Mouse (Mus musculus): Measurements from ENCODE around the gene Shank1.

- TF ChIP-seq POLR2A (IDR thresholded peaks at IDR 0.05; ENCODE audit: control insufficient read depth, low read depth, low read length) (peak; percentile 56; the same call in 1 of the 2 replicates), CTCF (IDR thresholded peaks at IDR 0.05; ENCODE audit: control insufficient read depth, insufficient read depth, insufficient replicate concordance, low read depth, low read length) (no peak)
These were observed 95.4 kb downstream of the Shank1 start for GRCm38 (mm10) chr7:44405346-44406014.

Measured in testis, adult 2 months (tissue).